Comparison of ENCODE assay signal across 8 mouse cellular contexts in the genomic region with DNA sequence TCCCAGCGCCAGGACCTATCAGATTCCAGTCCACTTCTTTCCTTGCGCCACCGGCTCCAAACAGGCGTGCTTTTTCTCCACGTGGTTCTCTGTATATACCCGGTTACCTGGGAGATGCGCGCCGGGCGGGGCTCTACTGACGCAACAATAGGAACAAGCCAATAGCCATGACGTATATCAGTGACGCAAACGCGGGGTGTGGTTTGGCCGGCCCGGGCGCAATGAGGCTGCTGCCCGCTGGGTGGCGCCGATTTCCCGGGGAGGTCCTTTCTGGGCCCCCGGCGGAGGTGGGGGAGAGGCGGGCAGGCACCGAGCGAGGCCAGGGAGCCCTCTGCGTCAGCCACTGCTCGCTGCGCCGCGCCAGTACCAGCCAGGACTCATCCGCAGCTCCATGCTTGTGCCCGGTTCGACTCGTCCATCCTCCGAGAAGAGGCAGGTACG. TPM values are rescaled to one million over a fixed set of nuclear protein-coding genes. Genes with fewer than 3 reads are reported as not detected.
DNase-seq lines count a peak whose midpoint lies in the region; ATAC-seq and TF ChIP-seq lines count a peak whose summit lies in the region.

TSS of gene Usp2 (plus strand) at position 237 of the 441 bp plus-strand sequence.

- ATAC-seq in activated CD4-positive, CD25-positive, alpha-beta regulatory T cell, adult 4 months, result peak; percentile 99
- peak; percentile 98 for ATAC-seq in megakaryocyte progenitor cell, adult 5-6 weeks (replicated peaks; ENCODE audit: poor library complexity)

- peak; percentile 99 to 100 for DNase-seq in gastrocnemius, adult 8-10 months (ENCODE audit: low spot score in 2 of 2)
- peak; percentile 83 for DNase-seq in hindlimb bud, embryonic 11.5 days (ENCODE audit: extremely low spot score, low read depth, low spot score)
- peak; percentile 99 for DNase-seq in left cerebral cortex, adult 8-10 months (ENCODE audit: low spot score in 2 of 2)
- peak; percentile 99 for DNase-seq in right cerebral cortex, postnatal 14 days
- DNase-seq in urinary bladder, postnatal 36 days (ENCODE audit: low spot score in 2 of 2), result peak; percentile 99

- TF ChIP-seq CTCF in cortical plate, adult 2 months (IDR thresholded peaks at IDR 0.05; ENCODE audit: extremely low read depth, insufficient read depth, low read length), result peak; percentile 62

- H3K27ac ChIP-seq in cortical plate, adult 2 months (ENCODE audit: insufficient read depth, low read length), result peak within 1 kb of the TSS; percentile 87

- peak; percentile 79 for TF ChIP-seq POLR2A in cortical plate, adult 2 months (IDR thresholded peaks at IDR 0.05; ENCODE audit: extremely low read depth, insufficient read depth, low read length)

- peak within 1 kb of the TSS; percentile 93 for H3K4me3 ChIP-seq in cortical plate, adult 2 months (ENCODE audit: insufficient read depth, low read length)

- H3K4me1 ChIP-seq in cortical plate, adult 2 months (ENCODE audit: control insufficient read depth, insufficient read depth, low read length), result no peaks in the 10 kb centered on the region

RNA-seq across cellular contexts. Expression of gene Usp2, which starts in this region (rescaled TPM):
- 1 to 10 TPM; 1.6 to 1.7 TPM for polyA plus RNA-seq in activated CD4-positive, CD25-positive, alpha-beta regulatory T cell, adult 4 months (2017; shearing (Covaris generic))
- 50.1 and 50.9 TPM in 2 replicates for polyA plus RNA-seq in cortical plate, adult 2 months (2012; rRNA removed)
- total RNA-seq in gastrocnemius, adult 8-10 months (2022), result 100 to 1,000 TPM; 222 to 251 (median 237) TPM
- total RNA-seq in left cerebral cortex, adult 8-10 months (2022), result 100 to 1,000 TPM; 118 to 172 (median 123) TPM
- 5.5 and 16.4 TPM in 2 replicates for total RNA-seq in megakaryocyte progenitor cell, adult 5-6 weeks (2015)
- total RNA-seq in megakaryocyte progenitor cell, adult 5-6 weeks (2017), result 2.5 and 5.3 TPM in 2 replicates

Comparison
In these comparisons a context has a peak if more than half of its experiments do, and no peak if none do; other contexts are left out.
1. Peak in every context shown above with its lines: DNase-seq, ATAC-seq, H3K4me3 ChIP-seq and H3K27ac ChIP-seq.
2. RNA of gene Usp2 (total RNA-seq): 222 to 251 TPM in gastrocnemius, adult 8-10 months and 118 to 172 TPM in left cerebral cortex, adult 8-10 months; 2.5 to 16.4 TPM in megakaryocyte progenitor cell, adult 5-6 weeks; every median in the first group is over 4 times any median in the second.
3. RNA of gene Usp2 (polyA plus RNA-seq): 50.1 to 50.9 TPM in cortical plate, adult 2 months; 1.6 to 1.7 TPM in activated CD4-positive, CD25-positive, alpha-beta regulatory T cell, adult 4 months; every median in the first group is over 10 times any median in the second.